Mouse (Mus musculus) cerebellum, adult 2 months (tissue): Measurements from ENCODE around the gene Pax3.

Experiments
- CTCF ChIP-seq: fragments of 200-500 bp; IDR thresholded peaks from 2 replicates; pipeline ENCODE4 v1.5.1; 2011; ENCODE audit warnings: low read depth, mild to moderate bottlenecking, control low read depth, low read length, moderate library complexity, borderline replicate concordance; ENCODE audit not compliant: insufficient read depth
- POLR2A ChIP-seq: fragments of 200-500 bp; IDR thresholded peaks from 2 replicates; pipeline ENCODE4 v1.6.1; 2011; ENCODE audit warnings: low read length, control low read depth, borderline replicate concordance; ENCODE audit not compliant: insufficient read depth

GRCm38 (mm10) chr1:78190386-78191111, 6.4 kb downstream of the Pax3 start:
- TF ChIP-seq POLR2A, result no peak
- TF ChIP-seq CTCF, result no peak
